24 mouse cellular contexts compared by ENCODE assay signal in genomic region chr13:72736992-72737391, GRCm38 (mm10).
A peak's percentile ranks its signal among the peaks of the same experiment; 100 is the strongest.
DNase-seq lines count a peak whose midpoint lies in the region; ATAC-seq and TF ChIP-seq lines count a peak whose summit lies in the region.
"Had no signal": no experiment of that assay in that cellular context is flagged by ENCODE, and none has a peak within 500 bp of the region (broad histone marks: within the 10 kb centered on the region; RNA-seq: fewer than 3 reads in every experiment).

No protein-coding gene starts in this region.

- H3K27ac ChIP-seq in limb, embryonic 14.5 days (replicated peaks; ENCODE audit: low read depth, low read length): no peak overlapping the region
- H3K27ac ChIP-seq in limb, embryonic 10.5 days: no peak overlapping the region
- no peak overlapping the region for H3K27ac ChIP-seq in stomach, embryonic 14.5 days (ENCODE audit: low read length)
- no peak overlapping the region for H3K27ac ChIP-seq in stomach, postnatal 0 days (replicated peaks)
- H3K27ac ChIP-seq in midbrain, embryonic 14.5 days (replicated peaks; ENCODE audit: low read depth, low read length): no peak overlapping the region
- H3K27ac ChIP-seq: embryonic facial prominence, embryonic 12.5 days; forebrain, embryonic 10.5 days; gastrocnemius, adult 2 months; heart, embryonic 10.5 days; hindbrain, embryonic 12.5 days; hindbrain, postnatal 0 days had no signal

- no peaks in the 10 kb centered on the region for H3K27me3 ChIP-seq in limb, embryonic 14.5 days (ENCODE audit: control insufficient read depth, insufficient read depth, low read length)
- peaks cover 67% of the 10 kb centered on the region for H3K27me3 ChIP-seq in limb, embryonic 10.5 days (ENCODE audit: low read depth, poor library complexity, severe bottlenecking)
- H3K27me3 ChIP-seq in stomach, embryonic 14.5 days (ENCODE audit: control insufficient read depth, insufficient read depth, low read length): no peaks in the 10 kb centered on the region
- H3K27me3 ChIP-seq in stomach, postnatal 0 days (ENCODE audit: control insufficient read depth, insufficient read depth, low read length): no peaks in the 10 kb centered on the region
- H3K27me3 ChIP-seq in midbrain, embryonic 14.5 days (ENCODE audit: control insufficient read depth, insufficient read depth, low read length): no peaks in the 10 kb centered on the region
- H3K27me3 ChIP-seq: CH12.LX; embryonic facial prominence, embryonic 12.5 days had no signal

- H3K36me3 ChIP-seq in limb, embryonic 14.5 days (ENCODE audit: control insufficient read depth, insufficient read depth, low read length): no peaks in the 10 kb centered on the region
- H3K36me3 ChIP-seq in limb, embryonic 10.5 days: no peaks in the 10 kb centered on the region
- no peaks in the 10 kb centered on the region for H3K36me3 ChIP-seq in stomach, embryonic 14.5 days (ENCODE audit: control insufficient read depth, insufficient read depth, low read length)
- H3K36me3 ChIP-seq in stomach, postnatal 0 days (ENCODE audit: control insufficient read depth, insufficient read depth, low read length): no peaks in the 10 kb centered on the region
- no peaks in the 10 kb centered on the region for H3K36me3 ChIP-seq in midbrain, embryonic 14.5 days (ENCODE audit: control insufficient read depth, insufficient read depth, low read length)
- H3K36me3 ChIP-seq: embryonic facial prominence, embryonic 12.5 days; forebrain, embryonic 10.5 days; heart, embryonic 10.5 days; hindbrain, embryonic 12.5 days had no signal

- no peak overlapping the region for H3K9ac ChIP-seq in limb, embryonic 14.5 days (ENCODE audit: low read depth, low read length, severe bottlenecking)
- no peak overlapping the region for H3K9ac ChIP-seq in stomach, embryonic 14.5 days (replicated peaks; ENCODE audit: low read depth, low read length)
- H3K9ac ChIP-seq in stomach, postnatal 0 days (ENCODE audit: low read length): no peak overlapping the region
- no peak overlapping the region for H3K9ac ChIP-seq in midbrain, embryonic 14.5 days (replicated peaks; ENCODE audit: low read length)
- H3K9ac ChIP-seq: embryonic facial prominence, embryonic 12.5 days; hindbrain, embryonic 12.5 days had no signal

- TF ChIP-seq POLR2A in limb, embryonic 14.5 days (IDR thresholded peaks at IDR 0.05; ENCODE audit: borderline replicate concordance, extremely low read depth, insufficient read depth, insufficient read length): no peak

- 60% methylated on average over 8 of the region's 8 CpGs for WGBS in limb, embryonic 14.5 days
- WGBS in limb, embryonic 10.5 days: 86% methylated on average over 8 of the region's 8 CpGs
- WGBS in stomach, embryonic 14.5 days: 55% methylated on average over 8 of the region's 8 CpGs
- 43% methylated on average over 8 of the region's 8 CpGs for WGBS in stomach, postnatal 0 days
- WGBS in midbrain, embryonic 14.5 days: 81% methylated on average over 8 of the region's 8 CpGs

- no peak overlapping the region for H3K4me3 ChIP-seq in limb, embryonic 14.5 days (replicated peaks; ENCODE audit: low read length)
- H3K4me3 ChIP-seq in limb, embryonic 10.5 days: no peak overlapping the region
- no peak overlapping the region for H3K4me3 ChIP-seq in stomach, embryonic 14.5 days (ENCODE audit: low read depth, low read length)
- H3K4me3 ChIP-seq in stomach, postnatal 0 days (ENCODE audit: low read depth, low read length): no peak overlapping the region
- no peak overlapping the region for H3K4me3 ChIP-seq in midbrain, embryonic 14.5 days (replicated peaks; ENCODE audit: low read depth, low read length)
- H3K4me3 ChIP-seq: embryonic facial prominence, embryonic 12.5 days; erythroblast, embryonic 14.5 days; forebrain, embryonic 10.5 days; gastrocnemius, adult 2 months; heart, embryonic 10.5 days; hindbrain, embryonic 12.5 days had no signal

- no peak for TF ChIP-seq CTCF in stomach, postnatal 0 days (IDR thresholded peaks at IDR 0.05; ENCODE audit: low read depth)

- H3K4me1 ChIP-seq in limb, embryonic 14.5 days (ENCODE audit: control insufficient read depth, insufficient read depth, low read length): no peaks in the 10 kb centered on the region
- peaks cover 4% of the 10 kb centered on the region; the same call in 1 of the 2 replicates for H3K4me1 ChIP-seq in limb, embryonic 10.5 days
- H3K4me1 ChIP-seq in stomach, embryonic 14.5 days (ENCODE audit: control insufficient read depth, insufficient read depth, low read length): no peaks in the 10 kb centered on the region
- no peaks in the 10 kb centered on the region for H3K4me1 ChIP-seq in stomach, postnatal 0 days (replicated peaks; ENCODE audit: control insufficient read depth, insufficient read depth)
- no peaks in the 10 kb centered on the region for H3K4me1 ChIP-seq in midbrain, embryonic 14.5 days (ENCODE audit: control insufficient read depth, insufficient read depth, low read length)
- H3K4me1 ChIP-seq: embryonic facial prominence, embryonic 12.5 days; forebrain, embryonic 10.5 days; heart, embryonic 10.5 days; hindbrain, embryonic 12.5 days had no signal

- no peak for ATAC-seq in limb, embryonic 14.5 days (ENCODE audit: low FRiP score, low read depth)
- peak; percentile 58; the same call in 1 of the 2 replicates for ATAC-seq in stomach, embryonic 14.5 days (ENCODE audit: insufficient number of reproducible peaks, insufficient read depth, low FRiP score, low read depth)
- no peak for ATAC-seq in stomach, postnatal 0 days (ENCODE audit: low FRiP score, low TSS enrichment)
- no peak for ATAC-seq in midbrain, embryonic 14.5 days (ENCODE audit: low FRiP score, low TSS enrichment)
- ATAC-seq: forebrain, embryonic 14.5 days; hindbrain, postnatal 0 days had no signal

- peak; percentile 15 for DNase-seq in limb, embryonic 14.5 days (ENCODE audit: low spot score)
- DNase-seq in limb, embryonic 10.5 days (ENCODE audit: low spot score): no peak
- DNase-seq in stomach, postnatal 0 days (ENCODE audit: low spot score): no peak
- DNase-seq in lung, postnatal 25 days (ENCODE audit: low spot score): peak; percentile 4
- no peak for DNase-seq in midbrain, embryonic 14.5 days
- DNase-seq in ovary, postnatal 14 days (ENCODE audit: low spot score): no peak
- DNase-seq: adrenal gland, adult 2 months; adrenal gland, postnatal 36 days; cerebellum, adult 2 months; cerebellum, postnatal 10 days; embryo, embryonic 11 days; gastrocnemius, adult 2 months; gastrocnemius, postnatal 25 days; heart, postnatal 10 days; heart, postnatal 4 days had no signal

- no peaks in the 10 kb centered on the region for H3K9me3 ChIP-seq in limb, embryonic 14.5 days (ENCODE audit: control insufficient read depth, low read length)
- no peaks in the 10 kb centered on the region for H3K9me3 ChIP-seq in limb, embryonic 10.5 days (replicated peaks)
- no peaks in the 10 kb centered on the region for H3K9me3 ChIP-seq in stomach, embryonic 14.5 days (ENCODE audit: control insufficient read depth, low read depth, low read length)
- H3K9me3 ChIP-seq in stomach, postnatal 0 days (ENCODE audit: control insufficient read depth, low read length): no peaks in the 10 kb centered on the region
- no peaks in the 10 kb centered on the region for H3K9me3 ChIP-seq in midbrain, embryonic 14.5 days (ENCODE audit: control insufficient read depth, low read length)
- H3K9me3 ChIP-seq: embryonic facial prominence, embryonic 12.5 days; forebrain, embryonic 10.5 days; heart, embryonic 10.5 days; hindbrain, embryonic 12.5 days had no signal

- H3K4me2 ChIP-seq in limb, embryonic 14.5 days (replicated peaks; ENCODE audit: low read depth, low read length, severe bottlenecking): no peak overlapping the region
- H3K4me2 ChIP-seq in stomach, embryonic 14.5 days (replicated peaks; ENCODE audit: low read depth, low read length): no peak overlapping the region
- no peak overlapping the region for H3K4me2 ChIP-seq in stomach, postnatal 0 days (replicated peaks; ENCODE audit: low read depth)
- no peak overlapping the region for H3K4me2 ChIP-seq in midbrain, embryonic 14.5 days (ENCODE audit: low read length)
- H3K4me2 ChIP-seq: embryonic facial prominence, embryonic 12.5 days; hindbrain, embryonic 12.5 days had no signal

- TF ChIP-seq EP300 in stomach, postnatal 0 days (optimal IDR thresholded peaks at IDR 0.05): no peak

Comparison
In these comparisons a context has a peak if more than half of its experiments do, and no peak if none do; other contexts are left out.
1. DNase-seq: peak in limb, embryonic 14.5 days (single experiment) and lung, postnatal 25 days (single experiment); none in limb, embryonic 10.5 days (single experiment), stomach, postnatal 0 days (single experiment), midbrain, embryonic 14.5 days (single experiment) and ovary, postnatal 14 days (single experiment).